Mouse (Mus musculus): ENCODE results near the gene Dnaaf1.
A peak's percentile ranks its signal among the peaks of the same experiment; 100 is the strongest.

Dnaaf1 gene

DNA sequence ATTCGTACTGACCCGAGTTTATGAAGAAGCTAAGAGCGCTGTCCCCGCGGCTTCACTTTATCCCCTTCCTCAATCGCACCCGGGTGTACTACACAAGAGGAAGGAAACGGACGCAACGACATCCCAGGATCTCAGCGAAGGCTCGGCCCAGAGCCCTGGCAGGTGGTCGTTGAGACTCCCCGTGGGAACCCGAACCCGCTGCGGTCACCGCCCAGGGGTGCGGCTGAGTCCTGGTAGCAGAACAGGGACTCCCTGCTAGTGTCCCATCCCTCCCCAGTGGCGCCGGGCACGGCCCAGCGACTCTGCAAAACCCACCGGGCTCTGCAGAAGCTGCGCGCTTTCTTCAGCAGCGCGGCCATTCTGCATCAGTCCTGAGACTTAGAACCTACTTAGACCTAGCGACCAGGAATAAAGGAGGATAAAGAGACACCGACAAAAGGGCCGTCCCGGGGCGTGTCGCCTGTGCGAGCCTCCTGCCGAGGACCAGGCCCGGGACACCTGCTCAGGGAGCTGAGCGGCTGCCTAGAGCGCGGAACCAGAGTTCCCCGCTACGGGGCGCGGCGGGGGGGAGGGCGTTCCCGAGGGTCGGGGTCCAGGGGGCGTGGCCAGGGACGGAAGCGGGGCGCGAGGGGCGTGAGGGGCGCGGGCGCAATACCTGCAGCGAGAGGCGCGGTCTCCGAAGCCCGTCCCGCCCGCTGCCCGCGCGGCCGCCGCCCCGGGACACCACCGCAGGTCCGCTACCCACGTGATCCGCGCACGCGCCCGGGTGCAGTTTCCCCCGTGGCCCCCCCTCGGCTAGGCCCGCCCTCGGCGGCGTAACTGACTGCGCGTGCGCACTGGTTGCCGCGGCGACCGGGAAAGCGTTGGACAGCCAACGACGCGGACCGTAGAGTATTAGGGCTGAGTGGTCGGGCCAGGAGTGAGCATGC, at the start of gene Dnaaf1, which contains the start of gene Hsdl1:
Dnaaf1 (plus strand) TSS at position 799 of the 929 bp plus-strand sequence.
Hsdl1 (minus strand) TSS at position 747 of the 929 bp plus-strand sequence.
- DNase-seq (ENCODE audit: low spot score), result peak; percentile 87

DNA sequence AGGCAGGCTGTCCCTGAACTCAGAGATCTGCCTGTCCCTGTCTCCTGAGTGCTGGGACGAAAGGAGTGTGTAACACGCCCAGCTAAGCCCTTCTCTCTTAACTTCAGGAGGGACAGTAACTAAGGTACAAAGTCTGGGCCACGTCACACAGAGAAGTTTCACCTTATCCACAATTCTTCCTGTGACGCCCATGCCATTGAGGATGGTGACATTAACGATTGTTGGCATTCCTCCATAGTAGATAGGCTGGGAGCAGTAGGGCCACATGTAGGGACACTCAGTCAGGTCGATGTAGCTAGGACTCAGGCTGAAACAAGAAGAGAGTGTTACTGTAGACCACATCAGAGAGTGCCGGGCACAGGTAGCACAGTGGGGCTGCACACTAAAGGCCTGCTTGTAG, 46.3 kb upstream of the Dnaaf1 start:
- DNase-seq (ENCODE audit: low spot score), result no peak

DNA sequence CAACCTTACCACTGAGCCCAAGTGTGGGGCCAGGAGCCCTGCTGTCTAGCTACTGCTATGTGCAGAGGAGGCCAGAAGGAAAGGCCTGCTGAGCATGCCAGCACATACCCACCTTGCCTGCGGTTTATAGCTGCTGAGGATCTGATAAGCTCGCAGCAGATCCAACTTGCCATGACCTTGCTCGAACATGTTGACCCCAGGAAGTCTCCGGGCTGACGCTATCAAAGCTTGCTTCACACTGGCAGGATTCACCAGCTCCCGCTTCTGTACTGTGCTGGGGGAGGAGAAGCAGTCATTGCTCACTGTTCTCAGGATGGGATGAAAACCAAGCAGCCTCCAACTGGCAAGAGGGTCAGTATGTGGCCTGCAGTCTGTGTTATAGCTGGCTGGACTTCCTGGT, 44.1 kb upstream of the Dnaaf1 start:
- DNase-seq (ENCODE audit: low spot score), result no peak

DNA sequence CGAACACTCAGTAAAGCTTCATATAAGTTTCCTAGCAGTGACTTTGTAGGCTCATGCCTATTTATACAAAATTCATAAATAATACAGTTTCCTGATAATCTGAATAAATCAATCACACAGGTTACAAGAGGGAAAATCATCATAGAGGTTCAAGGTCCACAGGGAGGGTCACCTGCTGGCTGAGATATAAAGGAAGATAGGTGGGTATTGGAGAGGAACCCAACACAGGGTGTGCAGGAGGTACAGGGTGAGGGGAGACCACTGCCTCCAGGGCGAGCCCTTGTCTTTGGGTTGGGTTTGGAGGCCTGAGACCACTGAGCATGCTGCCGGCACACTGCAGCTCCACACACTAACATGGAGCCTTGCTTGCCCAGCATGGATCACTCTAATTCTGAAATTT, 43.6 kb upstream of the Dnaaf1 start:
- DNase-seq (ENCODE audit: low spot score), result no peak

DNA sequence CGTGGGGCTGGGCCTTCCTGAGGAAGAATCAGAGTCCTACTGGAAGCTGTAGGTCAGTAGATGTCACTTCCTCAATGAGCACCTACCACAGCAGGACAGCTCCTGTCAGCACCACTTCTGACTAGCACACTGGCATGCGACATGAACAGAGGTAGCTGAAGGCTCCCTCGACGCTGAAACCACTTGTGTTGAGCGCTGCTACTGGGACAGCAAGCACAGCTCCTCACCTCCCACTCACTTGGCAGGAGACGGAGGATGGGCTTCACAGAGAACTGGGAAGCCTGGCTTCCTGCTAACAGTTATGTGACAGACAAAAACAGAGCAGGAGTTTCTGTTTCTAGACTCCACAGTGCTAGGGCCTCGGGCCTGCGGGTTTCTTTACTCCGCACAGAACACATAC, 43.1 kb upstream of the Dnaaf1 start:
- DNase-seq (ENCODE audit: low spot score), result peak; percentile 54

DNA sequence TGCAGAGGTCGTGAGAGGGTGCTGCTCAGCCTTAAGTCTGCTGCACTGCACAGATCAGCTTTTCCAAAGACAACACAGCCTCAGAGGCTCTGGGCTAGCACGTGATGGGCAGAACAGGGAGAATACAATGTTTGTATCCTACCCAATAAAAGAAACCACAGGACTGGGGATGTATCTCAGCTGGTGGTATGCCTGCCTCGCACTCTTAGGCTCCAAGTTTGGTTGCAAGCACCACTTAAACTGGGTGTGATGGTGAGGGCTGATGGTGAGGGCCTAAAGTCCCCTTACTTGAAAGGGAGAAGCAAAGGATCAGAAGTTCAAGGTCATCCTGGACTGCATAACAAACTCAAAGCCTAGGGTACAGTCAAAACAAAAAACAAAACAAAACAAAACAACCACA, 30.4 kb upstream of the Dnaaf1 start:
- DNase-seq (ENCODE audit: low spot score), result no peak

DNA sequence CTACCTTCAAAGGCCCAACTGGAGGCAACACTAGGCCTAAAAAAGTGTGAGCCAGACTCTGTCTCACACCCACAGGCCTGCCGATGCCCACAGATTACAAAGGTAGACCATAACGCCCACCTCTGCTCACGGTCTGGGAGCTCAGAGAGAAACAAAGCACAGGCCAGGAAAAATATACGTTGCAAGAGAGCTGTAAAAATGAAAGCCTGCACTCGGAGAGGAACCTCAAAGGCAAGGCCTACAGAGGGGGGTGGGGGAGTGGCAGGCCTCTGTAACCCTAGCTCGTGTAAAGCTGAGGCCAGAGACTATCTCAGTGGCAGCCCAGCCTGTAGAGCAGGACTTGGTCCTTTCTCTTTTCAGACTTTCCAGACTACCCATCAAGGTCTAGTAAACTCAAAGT, 29.9 kb upstream of the Dnaaf1 start:
- no peak for DNase-seq (ENCODE audit: low spot score)

DNA sequence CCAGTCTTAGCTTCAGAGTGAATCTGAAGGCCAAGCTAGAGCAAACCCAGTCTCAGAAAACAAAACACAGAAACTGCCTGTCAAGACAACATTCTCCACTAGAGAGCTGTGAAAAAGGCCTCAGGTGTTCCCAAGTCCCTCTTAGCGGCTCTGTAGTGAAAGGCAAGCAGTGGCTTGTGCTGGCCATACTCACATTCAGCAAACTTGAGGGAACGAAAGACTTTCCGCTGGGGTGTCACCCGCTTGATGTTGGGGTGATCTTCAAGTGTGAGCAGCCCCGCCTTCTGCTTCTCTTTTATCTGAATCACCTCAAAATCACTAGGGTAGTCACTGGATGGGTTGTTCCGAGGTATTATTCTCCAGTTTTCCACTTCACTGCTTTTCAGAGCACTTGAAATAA, 29.2 kb upstream of the Dnaaf1 start:
- no peak for DNase-seq (ENCODE audit: low spot score)

DNA sequence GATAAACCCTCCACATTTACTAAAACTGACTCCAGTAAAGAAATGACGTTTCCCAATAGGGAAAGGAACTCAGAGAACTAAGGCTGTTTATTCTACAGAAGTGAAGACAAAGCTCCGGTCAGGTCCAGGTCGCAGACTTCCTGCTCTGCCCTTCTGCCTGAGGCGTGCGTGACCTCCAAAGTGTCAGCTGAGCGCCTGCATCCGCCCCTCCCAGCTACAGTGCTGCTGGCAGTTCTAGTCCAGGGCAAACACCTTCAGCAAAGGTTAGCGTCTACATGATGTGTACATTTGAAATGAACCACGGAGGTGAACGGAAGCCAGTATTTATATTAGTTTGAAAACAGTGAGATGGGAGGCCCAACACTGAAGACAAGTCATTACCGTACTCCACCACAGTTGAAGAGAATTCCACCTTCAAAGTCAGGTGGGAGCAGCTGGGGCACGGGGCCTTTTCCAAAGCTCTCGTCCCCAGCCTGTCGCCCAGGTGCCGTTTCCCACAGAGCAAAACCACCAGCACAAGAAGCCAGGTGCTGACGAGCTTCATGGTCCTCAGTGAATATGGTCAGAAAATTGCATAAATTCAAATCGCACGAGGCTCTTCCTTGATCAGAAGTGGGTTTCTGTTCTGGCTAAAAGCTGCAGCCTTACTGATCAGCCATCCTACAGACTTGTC, 27.9 kb upstream of the Dnaaf1 start:
- no peak for DNase-seq (ENCODE audit: low spot score)

DNA sequence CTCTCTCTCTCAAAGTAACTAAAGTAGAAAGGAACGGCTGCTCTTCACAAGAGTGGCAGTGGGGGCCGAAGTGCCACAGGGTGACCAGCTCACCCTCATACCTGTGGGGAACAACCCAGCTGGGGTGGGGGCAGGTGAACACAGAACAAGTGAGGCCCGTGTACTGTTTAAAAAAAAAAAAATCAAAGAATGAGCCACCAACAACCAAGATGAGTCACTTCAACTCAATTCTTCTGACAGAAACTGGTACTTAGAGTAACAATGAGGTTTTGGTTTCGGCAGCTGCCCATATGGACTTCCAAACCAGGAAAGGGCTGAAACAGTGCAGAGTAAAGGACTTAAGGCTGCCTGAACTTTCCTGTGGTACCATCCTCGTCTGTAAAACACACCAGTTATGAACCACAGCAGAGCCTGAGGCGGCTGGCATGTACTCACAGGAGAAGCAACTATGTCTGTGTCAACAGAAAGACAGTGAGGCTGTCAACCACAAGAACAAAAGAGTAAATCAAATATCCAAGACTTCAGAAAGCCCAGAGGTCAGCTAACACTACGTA, 26.4 kb upstream of the Dnaaf1 start:
- DNase-seq (ENCODE audit: low spot score), result no peak

DNA sequence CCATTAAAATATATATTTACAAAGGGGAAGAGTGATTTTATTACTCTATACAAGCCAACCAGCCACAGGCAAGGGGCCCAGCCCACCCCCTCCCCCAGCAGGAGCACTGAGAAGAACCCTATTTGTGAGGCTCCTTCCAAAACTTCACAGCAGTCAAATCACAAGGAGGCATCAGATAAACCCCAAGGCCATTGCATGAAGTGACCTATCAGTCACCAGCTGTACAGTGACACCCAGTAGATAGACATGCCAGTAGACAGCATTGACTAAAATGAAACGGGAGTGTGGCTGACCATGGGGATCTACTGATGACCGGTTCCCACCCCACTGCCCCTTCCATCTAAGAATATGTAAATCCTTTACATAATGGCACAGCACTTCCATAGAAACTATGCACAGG, 22.1 kb upstream of the Dnaaf1 start:
- no peak for DNase-seq (ENCODE audit: low spot score)

DNA sequence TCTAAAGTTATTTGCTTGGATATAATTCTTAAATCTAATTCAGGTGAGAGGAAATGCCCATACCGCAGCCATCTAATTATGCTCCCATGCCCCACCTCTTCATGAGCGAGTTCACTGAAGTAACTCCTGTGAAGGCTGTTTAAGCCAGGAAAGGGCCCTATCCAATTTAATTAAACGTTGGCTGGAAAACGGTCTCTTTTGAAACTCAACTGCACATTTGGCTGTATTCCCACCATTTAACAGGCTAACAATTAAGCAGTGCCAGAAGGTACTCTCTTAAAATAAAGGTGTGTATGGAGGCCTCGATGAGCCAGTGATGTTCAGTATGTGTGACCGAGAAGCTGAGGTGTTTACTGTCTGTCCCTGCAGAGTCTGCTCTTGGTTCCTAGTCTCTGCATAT, 19.2 kb upstream of the Dnaaf1 start:
- no peak for DNase-seq (ENCODE audit: low spot score)

DNA sequence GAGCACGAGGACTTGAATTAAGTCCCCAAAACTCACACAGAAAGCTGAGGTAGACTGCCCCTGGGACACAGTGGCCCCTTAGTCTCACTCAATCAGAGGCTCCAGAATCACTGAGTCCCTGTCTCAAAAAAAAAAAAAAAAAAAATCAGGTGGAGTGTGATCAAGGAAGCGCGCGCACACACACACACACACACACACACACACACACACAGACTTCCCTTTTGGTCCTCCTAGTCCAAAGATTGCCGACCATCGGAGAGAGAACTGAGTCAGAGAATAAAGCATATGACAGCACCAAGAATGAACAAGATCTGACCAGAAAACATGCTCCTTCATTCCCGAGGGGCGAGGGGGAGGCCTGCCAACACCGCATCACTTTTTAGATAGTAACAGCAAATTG, 17.9 kb upstream of the Dnaaf1 start:
- DNase-seq (ENCODE audit: low spot score), result no peak

DNA sequence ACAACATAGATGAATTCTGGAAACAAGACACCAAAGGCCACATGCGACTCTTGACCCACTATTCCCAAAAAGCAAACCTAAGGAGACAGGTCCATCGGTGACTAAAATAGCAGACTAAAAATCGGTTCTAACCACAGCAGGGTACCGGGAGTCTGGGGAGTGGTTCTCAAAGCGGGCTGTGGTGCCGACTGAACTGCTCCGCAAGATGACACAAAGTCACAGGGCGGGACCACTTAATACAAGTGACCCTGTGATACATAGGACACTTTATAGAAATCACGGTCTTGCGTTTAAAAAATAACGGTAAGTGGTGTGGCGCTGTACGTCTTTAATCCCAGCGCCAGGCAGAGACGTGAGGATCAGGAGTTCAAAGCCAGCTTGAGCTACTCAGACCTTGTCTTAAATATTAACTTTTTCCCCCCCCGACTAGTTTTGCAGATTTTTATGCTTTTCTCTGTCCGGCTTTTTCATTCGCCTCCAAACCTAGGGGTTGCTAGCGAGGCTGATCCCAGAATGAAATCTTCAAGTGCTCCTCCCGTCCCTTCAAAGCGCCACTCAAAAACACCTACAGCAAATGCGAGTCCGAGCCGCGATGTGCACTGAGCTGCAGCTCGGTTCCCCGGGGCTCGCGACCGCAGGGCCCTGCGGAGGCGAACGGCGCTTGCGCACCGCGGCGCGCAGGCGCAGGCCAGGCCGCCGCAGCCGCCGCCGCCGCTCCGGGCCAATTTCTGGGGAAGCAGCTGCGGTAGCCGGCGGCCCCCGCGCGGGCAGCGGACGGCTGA, 17.0 kb upstream of the Dnaaf1 start:
- DNase-seq (ENCODE audit: low spot score), result no peak

DNA sequence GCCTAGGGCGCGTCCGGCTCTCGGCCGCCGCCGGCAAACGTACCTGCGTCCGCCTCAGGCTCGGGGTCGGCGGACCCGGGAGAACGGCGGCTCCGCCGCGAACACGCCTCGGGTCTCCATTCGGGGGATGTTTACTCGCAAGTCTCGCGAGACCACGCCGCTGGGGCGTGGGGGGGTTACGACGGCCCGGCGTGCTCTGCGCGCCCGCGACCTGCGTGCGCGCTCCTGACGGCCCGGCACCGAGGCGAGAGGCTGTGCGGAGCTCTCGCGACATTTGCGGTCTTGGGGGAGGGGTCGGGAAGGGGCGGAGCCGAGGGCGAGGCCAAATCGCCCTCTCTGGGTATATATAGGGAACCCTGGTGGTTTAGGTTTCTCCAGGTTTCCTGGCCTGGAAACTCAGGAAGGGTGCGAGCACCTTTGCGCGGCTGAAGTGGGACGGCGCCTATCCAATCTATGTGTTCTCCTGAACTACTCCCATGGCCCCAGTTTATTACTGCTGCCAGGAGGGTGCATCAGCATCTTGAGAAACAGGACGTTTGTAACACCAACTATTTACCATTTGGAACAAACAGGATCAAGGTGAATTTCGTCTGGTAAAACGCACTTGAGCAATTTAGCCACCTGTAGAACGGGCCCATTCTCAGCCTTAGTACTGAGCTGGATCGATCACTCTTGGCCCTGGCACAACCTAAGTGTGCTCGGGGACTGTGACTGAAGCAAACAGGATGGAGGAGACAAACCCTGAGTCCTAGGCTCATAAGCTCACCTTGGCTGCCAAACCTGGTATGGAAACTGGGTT, 16.2 kb upstream of the Dnaaf1 start, which contains the start of gene Mbtps1:
Mbtps1 (minus strand) TSS at position 133 of the 799 bp plus-strand sequence.
- peak; percentile 96 for DNase-seq (ENCODE audit: low spot score)

DNA sequence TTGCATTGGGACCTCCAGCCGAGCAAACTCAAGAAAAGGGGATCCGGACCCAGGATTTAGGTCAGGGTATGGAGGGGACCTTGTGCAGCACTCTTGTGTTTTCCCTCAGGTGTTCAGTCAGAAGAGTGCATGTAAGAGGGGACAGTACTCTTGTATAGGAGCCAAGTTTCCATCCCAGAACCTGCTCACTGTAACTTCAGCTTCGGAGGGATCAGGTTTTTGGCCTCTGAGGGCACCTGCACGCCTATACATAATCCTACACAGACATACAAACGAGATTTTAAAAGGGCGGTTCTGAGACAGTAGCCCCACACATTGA, 15.7 kb upstream of the Dnaaf1 start:
- no peak for DNase-seq (ENCODE audit: low spot score)

DNA sequence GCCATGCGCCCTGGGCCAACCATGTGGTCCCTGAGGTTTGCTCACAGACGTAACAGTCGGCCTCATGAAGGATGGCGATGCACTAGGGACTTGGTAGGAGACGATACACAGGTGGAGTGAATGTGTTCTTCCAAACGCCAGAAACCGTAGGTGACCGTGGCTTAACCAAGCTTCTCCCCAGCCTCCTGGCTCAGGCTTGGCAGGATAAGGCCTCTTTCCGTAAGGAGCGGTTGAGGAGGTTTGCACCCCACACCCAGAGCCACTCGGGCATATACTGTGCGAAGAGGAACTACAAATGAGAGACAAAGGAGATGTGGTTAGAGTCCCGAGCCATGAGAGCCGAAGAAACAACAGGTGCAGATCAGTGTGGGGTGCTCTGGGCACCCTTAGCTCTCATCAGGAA, 11.2 kb upstream of the Dnaaf1 start:
- DNase-seq (ENCODE audit: low spot score), result no peak

DNA sequence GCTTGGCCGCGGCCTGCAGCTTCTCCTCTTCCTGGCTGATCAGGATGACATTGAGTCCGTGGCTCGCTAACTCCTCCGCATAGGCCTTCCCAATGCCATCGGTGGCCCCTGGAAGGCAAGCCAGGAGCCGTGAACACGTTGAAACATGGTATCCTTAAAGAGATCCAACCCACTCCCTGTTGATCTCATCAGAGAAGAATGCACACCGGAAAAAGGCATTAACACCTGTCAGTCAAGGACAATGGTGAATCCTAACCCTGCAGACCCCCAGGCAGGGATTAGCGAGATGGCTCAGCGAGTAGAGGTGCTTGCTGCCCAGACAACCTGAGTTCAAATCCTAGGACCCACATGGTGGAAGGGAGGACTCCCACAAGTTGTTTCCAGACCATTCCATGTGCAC, 8.7 kb upstream of the Dnaaf1 start:
- no peak for DNase-seq (ENCODE audit: low spot score)

DNA sequence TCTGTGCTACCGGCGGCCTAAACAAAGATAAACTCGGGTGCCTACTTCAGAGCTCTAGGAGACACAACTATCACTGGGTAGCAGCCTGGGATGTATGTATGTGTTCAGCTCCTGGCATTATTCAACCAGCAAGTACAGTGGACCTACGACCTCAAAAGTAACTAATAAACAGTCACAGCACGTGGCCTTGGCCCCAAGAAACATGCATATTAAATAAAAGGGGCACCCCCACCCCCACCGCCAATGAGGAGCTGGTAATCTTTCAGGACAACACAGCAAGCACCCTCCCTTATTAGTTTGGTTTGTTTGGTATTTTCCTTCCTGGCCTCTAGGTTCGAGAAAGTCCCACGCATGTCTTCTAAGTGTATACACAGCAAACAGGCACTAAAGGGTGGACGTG, 6.8 kb upstream of the Dnaaf1 start:
- no peak for DNase-seq (ENCODE audit: low spot score)

DNA sequence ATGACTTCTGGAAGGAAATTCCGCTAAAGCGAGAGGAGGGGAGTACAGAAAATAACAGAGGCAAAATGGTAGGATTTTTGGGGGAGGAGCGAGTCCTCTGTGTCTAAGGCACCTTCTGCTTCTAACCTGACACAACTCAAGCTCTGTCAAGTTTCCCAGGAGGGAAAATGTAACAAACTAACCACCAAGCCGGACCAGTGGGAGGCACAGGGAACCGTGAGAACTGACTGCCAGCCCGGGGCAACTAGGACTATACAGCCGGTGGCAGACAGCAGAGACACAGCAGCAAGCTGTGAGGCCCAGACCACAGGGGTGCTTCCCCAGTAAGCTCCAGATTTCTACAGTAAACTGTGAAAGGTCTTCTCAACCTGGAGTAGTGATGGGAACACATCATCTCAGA, 6.1 kb upstream of the Dnaaf1 start:
- no peak for DNase-seq (ENCODE audit: low spot score)

DNA sequence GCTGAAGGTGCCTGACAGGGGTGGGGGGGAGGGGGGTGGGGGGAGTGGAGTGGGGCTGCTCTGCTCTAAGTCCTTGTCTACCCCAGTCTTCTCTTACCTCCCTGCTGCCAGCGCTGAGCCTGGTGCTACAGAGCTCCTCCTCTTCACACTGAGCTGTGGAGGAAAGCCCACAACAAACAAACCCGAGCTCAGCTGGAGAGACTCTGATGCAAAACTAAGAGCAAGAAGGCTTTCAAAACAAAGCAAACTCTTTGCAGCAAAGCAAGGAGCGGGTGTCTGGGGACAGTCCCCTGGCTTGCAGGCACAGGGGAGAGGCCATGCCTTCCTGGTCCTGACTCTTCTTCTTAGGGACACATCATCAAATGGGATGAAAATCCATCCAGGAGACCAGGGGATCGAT, 5.2 kb upstream of the Dnaaf1 start:
- no peak for DNase-seq (ENCODE audit: low spot score)

DNA sequence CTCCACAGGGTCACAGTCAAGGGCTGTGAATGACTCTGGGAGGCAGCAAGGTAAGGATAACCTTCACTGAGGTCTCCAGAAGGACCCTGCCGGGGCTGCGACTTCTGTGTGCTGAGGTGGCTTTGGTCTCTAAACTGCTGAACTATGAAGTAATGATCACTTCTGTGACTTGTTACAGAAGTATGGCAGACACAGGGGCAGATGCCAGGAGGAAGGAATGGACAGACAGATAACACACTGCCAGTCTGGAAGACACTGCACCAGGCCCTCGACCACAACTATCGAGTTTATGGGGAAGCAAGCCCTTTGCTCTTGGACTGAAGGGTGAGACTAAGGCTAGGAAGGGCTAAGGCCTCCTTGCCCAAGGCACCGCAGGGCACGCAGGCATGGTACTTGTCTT, 3.9 kb upstream of the Dnaaf1 start:
- no peak for DNase-seq (ENCODE audit: low spot score)

Data from left cerebral cortex, adult 11 months (tissue).